Mouse (Mus musculus) lung, embryonic 16.5 days (tissue): Measurements from ENCODE around the gene Anapc16. TPM values are rescaled to one million over a fixed set of nuclear protein-coding genes. Genes with fewer than 3 reads are reported as not detected.
A peak's percentile ranks its signal among the peaks of the same experiment; 100 is the strongest.

Experiments
- ATAC-seq: fragments of 200-750 bp; cut with Nextera tagmentation; 2 replicates; pipeline ENCODE4 v1.8.0; 2017; ENCODE audit warnings: low read depth, mild to moderate bottlenecking, moderate library complexity
- H3K27ac ChIP-seq: fragments of 300-500 bp; sonication (generic); 2 replicates; pipeline ENCODE4 v1.5.1; 2014; ENCODE audit warnings: mild to moderate bottlenecking, control low read depth, low read length
- H3K27me3 ChIP-seq: fragments of 300-500 bp; sonication (generic); 2 replicates; pipeline ENCODE4 v1.6.1; 2014; ENCODE audit warnings: low read depth, low read length, mixed read lengths; ENCODE audit not compliant: control insufficient read depth, insufficient read depth
- H3K36me3 ChIP-seq: fragments of 300-500 bp; sonication (generic); 2 replicates; pipeline ENCODE4 v1.6.1; 2014; ENCODE audit warnings: low read length; ENCODE audit not compliant: control insufficient read depth, insufficient read depth
- H3K4me1 ChIP-seq: fragments of 300-500 bp; sonication (generic); replicated peaks from 2 replicates; pipeline ENCODE4 v1.6.1; 2014; ENCODE audit warnings: low read length, mixed read lengths; ENCODE audit not compliant: control insufficient read depth, insufficient read depth
- H3K4me2 ChIP-seq: fragments of 300-500 bp; sonication (generic); 2 replicates; pipeline ENCODE4 v1.6.1; 2014; ENCODE audit warnings: low read depth, low read length, control low read depth
- H3K4me3 ChIP-seq: fragments of 300-500 bp; sonication (generic); 2 replicates; pipeline ENCODE4 v1.5.1; 2014; ENCODE audit warnings: mild to moderate bottlenecking, low read length, control low read depth
- H3K9ac ChIP-seq: fragments of 300-500 bp; sonication (generic); 2 replicates; pipeline ENCODE4 v1.6.1; 2014; ENCODE audit warnings: low read length, control low read depth
- H3K9me3 ChIP-seq: fragments of 300-500 bp; sonication (generic); 2 replicates; pipeline ENCODE4 v1.6.1; 2016; ENCODE audit warnings: low read length; ENCODE audit not compliant: control insufficient read depth
- WGBS: fragments of 180-500 bp; shearing (Covaris S2); extraction: QIAGEN DNeasy Blood & Tissue Kit; methylation state at CpG from one replicate; pipeline ENCODE4 v1.1.7; 2014; 5-methylcytosine and 5-hydroxymethylcytosine counted together
- polyA plus RNA-seq: library from polyadenylated mRNA; unstranded; fragments of >200 nt; fragmentation: Nextera tagmentation; extraction: Ambion mirVana; gene quantifications from 2 replicates; pipeline ENCODE4 v1.2.1, GENCODE M21; 2015

Gene Anapc16
- polyA plus RNA-seq, 1 experiment from 2014 or later = 103 TPM

DNA sequence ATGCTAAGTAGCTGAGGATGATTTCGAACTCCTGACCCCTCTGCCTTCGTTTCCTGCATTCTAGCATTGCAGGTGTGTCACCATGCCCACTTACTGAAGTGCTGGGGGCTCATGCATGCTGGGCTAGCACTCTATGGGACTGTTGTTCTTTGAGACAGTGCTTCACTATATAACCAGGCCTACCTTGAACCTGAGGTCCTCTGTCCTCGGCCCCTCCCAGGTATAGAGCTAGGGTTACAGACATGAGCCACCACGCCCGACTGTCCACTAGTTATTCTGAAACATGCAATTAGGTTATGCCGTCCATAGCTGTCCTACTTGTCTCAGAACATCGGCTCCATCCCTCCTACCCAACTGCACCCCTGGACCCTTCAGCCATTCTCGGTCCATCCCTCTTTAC, 31.1 kb downstream of the Anapc16 start:
- peaks cover 5% of the 10 kb centered on the region; the same call in 1 of the 2 replicates for H3K27me3 ChIP-seq
- H3K4me1 ChIP-seq = peaks cover 41% of the 10 kb centered on the region
- 90% methylated on average over 8 of the region's 8 CpGs for WGBS
- no peak overlapping the region for H3K4me3 ChIP-seq
- no peaks in the 10 kb centered on the region for H3K36me3 ChIP-seq
- no peaks in the 10 kb centered on the region for H3K9me3 ChIP-seq
- no peak overlapping the region for H3K4me2 ChIP-seq
- ATAC-seq = no peak
- H3K9ac ChIP-seq = no peak overlapping the region
- no peak overlapping the region for H3K27ac ChIP-seq

GRCm38 (mm10) chr10:59970450-59971062, 32.4 kb downstream of the Anapc16 start:
- no peak for ATAC-seq
- H3K9ac ChIP-seq = peak overlapping the region; percentile 79
- H3K4me1 ChIP-seq = peaks cover 44% of the 10 kb centered on the region

DNA sequence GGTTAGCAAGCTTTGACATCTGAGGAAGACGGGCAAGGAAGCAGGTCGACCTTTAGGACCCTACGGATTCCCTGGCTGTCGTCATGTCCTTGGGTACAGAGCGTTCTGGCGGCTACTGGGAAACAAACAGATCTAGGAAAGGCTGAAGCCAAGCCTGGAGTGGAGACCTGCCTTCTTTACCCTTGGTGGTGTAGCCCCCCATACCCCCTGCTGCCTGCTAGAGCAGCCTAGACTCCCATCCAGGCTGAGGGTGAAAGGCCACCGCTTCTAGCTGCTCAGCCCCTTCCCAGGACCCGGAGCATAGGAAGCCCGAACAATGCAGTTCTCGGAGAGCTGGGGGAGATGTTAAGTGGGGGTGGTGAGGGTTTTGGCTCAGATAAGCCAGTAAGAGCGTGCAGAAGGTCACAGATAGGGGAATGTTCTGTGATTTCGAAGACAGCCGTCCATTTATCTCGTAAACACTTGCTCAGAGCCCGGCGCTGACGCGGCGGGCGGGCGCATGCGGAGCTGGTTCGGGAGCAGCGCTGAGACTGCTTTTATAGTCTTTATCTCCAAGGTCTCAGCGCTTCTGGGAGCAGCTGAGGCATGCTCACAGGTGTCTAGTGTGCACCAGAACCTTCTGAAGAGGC, 33.0 kb downstream of the Anapc16 start:
- Histone ChIP-seq H3K4me2 (peak overlapping the region; percentile 85), H3K9ac (peak overlapping the region; percentile 79), H3K9me3 (no peaks in the 10 kb centered on the region), H3K4me1 (peaks cover 46% of the 10 kb centered on the region), H3K27me3 (peaks cover 5% of the 10 kb centered on the region; the same call in 1 of the 2 replicates), H3K4me3 (peak overlapping the region; percentile 60), H3K36me3 (no peaks in the 10 kb centered on the region), H3K27ac (peak overlapping the region; percentile 94)
- under 1% methylated on average over 25 of the region's 25 CpGs for WGBS
- peak; percentile 62 for ATAC-seq

More at GRCm38 (mm10) chr10:59970450-59971062, 32.4 kb downstream of the Anapc16 start:
- Histone ChIP-seq H3K27me3 (peaks cover 5% of the 10 kb centered on the region; the same call in 1 of the 2 replicates), H3K36me3 (no peaks in the 10 kb centered on the region), H3K4me2 (peak overlapping the region; percentile 85), H3K4me3 (peak overlapping the region; percentile 60), H3K27ac (peak overlapping the region; percentile 94), H3K9me3 (no peaks in the 10 kb centered on the region)
- 23% methylated on average over 6 of the region's 6 CpGs for WGBS

GRCm38 (mm10) chr10:59967309-59967942, 35.5 kb downstream of the Anapc16 start:
- 62% methylated on average over 6 of the region's 6 CpGs for WGBS
- no peak for ATAC-seq
- Histone ChIP-seq H3K36me3 (no peaks in the 10 kb centered on the region), H3K4me3 (no peak overlapping the region), H3K4me1 (peaks cover 36% of the 10 kb centered on the region), H3K9ac (no peak overlapping the region), H3K27me3 (peaks cover 5% of the 10 kb centered on the region; the same call in 1 of the 2 replicates), H3K9me3 (no peaks in the 10 kb centered on the region), H3K4me2 (no peak overlapping the region), H3K27ac (no peak overlapping the region)

DNA sequence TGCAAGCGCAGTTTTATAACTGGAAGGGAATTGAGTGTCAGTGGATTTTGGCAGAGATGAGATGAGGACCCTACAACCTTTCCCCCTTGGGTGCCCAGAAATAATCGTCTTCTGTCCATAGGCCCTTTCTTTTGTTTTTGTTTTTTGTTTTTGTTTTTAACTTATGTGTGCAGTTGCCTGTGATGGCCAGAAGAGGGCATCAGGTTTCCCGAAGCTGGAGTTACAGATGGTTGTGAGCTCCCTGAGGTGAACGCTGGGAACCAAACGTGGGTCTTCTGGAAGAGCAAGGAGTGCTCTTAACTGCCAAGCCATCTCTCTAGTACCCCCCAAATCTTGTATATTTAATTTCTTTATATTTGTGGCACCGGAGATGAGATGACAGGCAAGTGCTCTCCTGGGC, 36.2 kb downstream of the Anapc16 start:
- Histone ChIP-seq H3K4me3 (no peak overlapping the region), H3K9me3 (no peaks in the 10 kb centered on the region), H3K27me3 (peaks cover 2% of the 10 kb centered on the region; the same call in 1 of the 2 replicates), H3K9ac (no peak overlapping the region), H3K27ac (no peak overlapping the region), H3K4me2 (no peak overlapping the region), H3K36me3 (no peaks in the 10 kb centered on the region), H3K4me1 (peaks cover 36% of the 10 kb centered on the region)
- no peak for ATAC-seq
- 89% methylated on average over 6 of the region's 6 CpGs for WGBS

GRCm38 (mm10) chr10:59965788-59966187, 37.1 kb downstream of the Anapc16 start:
- Histone ChIP-seq H3K27ac (no peak overlapping the region), H3K4me2 (no peak overlapping the region)

GRCm38 (mm10) chr10:59965362-59965695, 37.6 kb downstream of the Anapc16 start:
- peak overlapping the region; percentile 13; the same call in 1 of the 2 replicates for H3K9ac ChIP-seq
- WGBS = 30% methylated on average over 9 of the region's 9 CpGs
- H3K9me3 ChIP-seq = no peaks in the 10 kb centered on the region
- H3K4me2 ChIP-seq = no peak overlapping the region; the same call in 1 of the 2 replicates
- no peaks in the 10 kb centered on the region for H3K27me3 ChIP-seq
- no peaks in the 10 kb centered on the region for H3K36me3 ChIP-seq
- peak overlapping the region; percentile 48 for H3K27ac ChIP-seq
- H3K4me3 ChIP-seq = no peak overlapping the region
- peaks cover 30% of the 10 kb centered on the region for H3K4me1 ChIP-seq
- no peak for ATAC-seq

More at GRCm38 (mm10) chr10:59965788-59966187, 37.1 kb downstream of the Anapc16 start:
- Histone ChIP-seq H3K4me1 (peaks cover 35% of the 10 kb centered on the region), H3K4me3 (no peak overlapping the region), H3K36me3 (no peaks in the 10 kb centered on the region), H3K27me3 (no peaks in the 10 kb centered on the region), H3K9me3 (no peaks in the 10 kb centered on the region), H3K9ac (no peak overlapping the region)
- WGBS = 67% methylated on average over 8 of the region's 8 CpGs
- ATAC-seq = no peak

GRCm38 (mm10) chr10:59964504-59965361, 38.2 kb downstream of the Anapc16 start:
- H3K4me3 ChIP-seq = no peak overlapping the region; the same call in 1 of the 2 replicates
- peak overlapping the region; percentile 46 for H3K9ac ChIP-seq
- H3K4me1 ChIP-seq = peaks cover 26% of the 10 kb centered on the region

More at GRCm38 (mm10) chr10:59964504-59965361, 38.2 kb downstream of the Anapc16 start:
- H3K9me3 ChIP-seq = no peaks in the 10 kb centered on the region
- 9% methylated on average over 18 of the region's 23 CpGs for WGBS
- H3K27ac ChIP-seq = peak overlapping the region; percentile 48
- H3K36me3 ChIP-seq = no peaks in the 10 kb centered on the region
- ATAC-seq = peak; percentile 86
- peak overlapping the region; percentile 49 for H3K4me2 ChIP-seq
- H3K27me3 ChIP-seq = no peaks in the 10 kb centered on the region
